Mouse (Mus musculus) forebrain, embryonic 14.5 days (tissue): Measurements from ENCODE around the gene Dpf3. TPM values are rescaled to one million over a fixed set of nuclear protein-coding genes. Genes with fewer than 3 reads are reported as not detected.

Experiments used
- ATAC-seq: fragments of 200-750 bp; cut with Nextera tagmentation; 2 replicates; pipeline ENCODE4 v1.8.0; 2017; ENCODE audit warnings: mild to moderate bottlenecking, moderate library complexity
- DNase-seq: peaks from one replicate; pipeline ENCODE4 v3.0.0-alpha.2; 2015; ENCODE audit warnings: low spot score
- H3K27ac ChIP-seq: fragments of 300-500 bp; sonication (generic); 2 replicates; pipeline ENCODE4 v1.5.1; 2014; ENCODE audit warnings: low read depth, mild to moderate bottlenecking, control low read depth, low read length, moderate library complexity
- H3K27me3 ChIP-seq: fragments of 300-500 bp; sonication (generic); replicated peaks from 2 replicates; pipeline ENCODE4 v1.6.1; 2014; ENCODE audit warnings: low read length, control low read depth, mixed read lengths; ENCODE audit not compliant: control insufficient read depth, insufficient read depth
- H3K36me3 ChIP-seq: fragments of 300-500 bp; sonication (generic); 2 replicates; pipeline ENCODE4 v1.6.1; 2014; ENCODE audit warnings: low read length, control low read depth; ENCODE audit not compliant: control insufficient read depth, insufficient read depth
- H3K4me1 ChIP-seq: fragments of 300-500 bp; sonication (generic); 2 replicates; pipeline ENCODE4 v1.6.1; 2014; ENCODE audit warnings: antibody characterized with exemption, low read length, control low read depth; ENCODE audit not compliant: control insufficient read depth, insufficient read depth
- H3K4me2 ChIP-seq: fragments of 300-500 bp; sonication (generic); 2 replicates; pipeline ENCODE4 v1.6.1; 2014; ENCODE audit warnings: mild to moderate bottlenecking, control low read depth, low read length
- H3K4me3 ChIP-seq: fragments of 300-500 bp; sonication (generic); 2 replicates; pipeline ENCODE4 v1.5.1; 2014; ENCODE audit warnings: low read depth, low read length, control low read depth
- H3K9ac ChIP-seq: fragments of 300-500 bp; sonication (generic); 2 replicates; pipeline ENCODE4 v1.6.1; 2014; ENCODE audit warnings: mild to moderate bottlenecking, low read length, control low read depth, moderate library complexity
- H3K9me3 ChIP-seq: fragments of 300-500 bp; sonication (generic); replicated peaks from 2 replicates; pipeline ENCODE4 v1.6.1; 2016; ENCODE audit warnings: low read length, control low read depth, mixed read lengths; ENCODE audit not compliant: control insufficient read depth
- WGBS: fragments of 180-500 bp; shearing (Covaris S2); extraction: QIAGEN DNeasy Blood & Tissue Kit; methylation state at CpG from one replicate; pipeline ENCODE4 v1.1.7; 2014; 5-methylcytosine and 5-hydroxymethylcytosine counted together
- polyA plus RNA-seq: library from polyadenylated mRNA; unstranded; fragments of >200 nt; fragmentation: Nextera tagmentation; extraction: Ambion mirVana; gene quantifications from 2 replicates; pipeline ENCODE4 v1.2.1, GENCODE M21; 2014

Dpf3 gene
- polyA plus RNA-seq, 1 experiment from 2014 or later: 7.8 TPM

GRCm38 (mm10) chr12:83471760-83472159, 15.8 kb downstream of the Dpf3 start:
- H3K27ac ChIP-seq: no peak overlapping the region
- no peak overlapping the region for H3K4me3 ChIP-seq
- ATAC-seq: no peak
- H3K9ac ChIP-seq: no peak overlapping the region
- no peaks in the 10 kb centered on the region for H3K9me3 ChIP-seq
- 89% methylated on average over 7 of the region's 7 CpGs for WGBS
- H3K27me3 ChIP-seq: no peaks in the 10 kb centered on the region
- H3K4me1 ChIP-seq: peaks cover 7% of the 10 kb centered on the region; the same call in 1 of the 2 replicates
- H3K36me3 ChIP-seq: no peaks in the 10 kb centered on the region
- H3K4me2 ChIP-seq: no peak overlapping the region
- DNase-seq: no peak

GRCm38 (mm10) chr12:83470085-83470484, 17.4 kb downstream of the Dpf3 start:
- no peak overlapping the region for H3K4me3 ChIP-seq
- DNase-seq (no peak), ATAC-seq (no peak)
- H3K9me3 ChIP-seq: no peaks in the 10 kb centered on the region
- no peak overlapping the region for H3K27ac ChIP-seq
- H3K9ac ChIP-seq: no peak overlapping the region
- H3K4me2 ChIP-seq: no peak overlapping the region
- no peaks in the 10 kb centered on the region for H3K27me3 ChIP-seq
- no peaks in the 10 kb centered on the region; the same call in 1 of the 2 replicates for H3K4me1 ChIP-seq
- no peaks in the 10 kb centered on the region for H3K36me3 ChIP-seq
- WGBS: 30% methylated on average over 9 of the region's 9 CpGs

GRCm38 (mm10) chr12:83466508-83467430, 20.7 kb downstream of the Dpf3 start:
- Histone ChIP-seq H3K9me3 (no peaks in the 10 kb centered on the region), H3K27ac (no peak overlapping the region), H3K4me3 (no peak overlapping the region), H3K36me3 (no peaks in the 10 kb centered on the region), H3K4me2 (no peak overlapping the region), H3K27me3 (no peaks in the 10 kb centered on the region), H3K4me1 (no peaks in the 10 kb centered on the region), H3K9ac (no peak overlapping the region)
- ATAC-seq (no peak), DNase-seq (no peak)
- 43% methylated on average over 6 of the region's 6 CpGs for WGBS

GRCm38 (mm10) chr12:83466053-83466452, 21.5 kb downstream of the Dpf3 start:
- H3K4me2 ChIP-seq: no peak overlapping the region
- no peaks in the 10 kb centered on the region for H3K4me1 ChIP-seq
- WGBS: 88% methylated on average over 4 of the region's 4 CpGs
- DNase-seq (no peak), ATAC-seq (no peak)
- no peak overlapping the region for H3K9ac ChIP-seq
- no peak overlapping the region for H3K27ac ChIP-seq
- H3K36me3 ChIP-seq: no peaks in the 10 kb centered on the region
- H3K9me3 ChIP-seq: no peaks in the 10 kb centered on the region
- H3K4me3 ChIP-seq: no peak overlapping the region
- H3K27me3 ChIP-seq: no peaks in the 10 kb centered on the region

GRCm38 (mm10) chr12:83460272-83460671, 27.2 kb downstream of the Dpf3 start:
- Histone ChIP-seq H3K27ac (no peak overlapping the region), H3K4me3 (no peak overlapping the region), H3K9me3 (no peaks in the 10 kb centered on the region), H3K36me3 (no peaks in the 10 kb centered on the region), H3K4me2 (no peak overlapping the region), H3K4me1 (no peaks in the 10 kb centered on the region), H3K27me3 (no peaks in the 10 kb centered on the region), H3K9ac (no peak overlapping the region)
- no peak for DNase-seq
- WGBS: 82% methylated on average over 3 of the region's 3 CpGs
- ATAC-seq: no peak

GRCm38 (mm10) chr12:83454697-83455321, 32.7 kb downstream of the Dpf3 start:
- Histone ChIP-seq H3K4me3 (no peak overlapping the region), H3K9ac (no peak overlapping the region), H3K4me2 (no peak overlapping the region), H3K36me3 (no peaks in the 10 kb centered on the region), H3K27ac (no peak overlapping the region), H3K4me1 (no peaks in the 10 kb centered on the region), H3K9me3 (no peaks in the 10 kb centered on the region), H3K27me3 (no peaks in the 10 kb centered on the region)
- ATAC-seq (no peak), DNase-seq (no peak)
- 79% methylated on average over 5 of the region's 5 CpGs for WGBS

GRCm38 (mm10) chr12:83451850-83452249, 35.7 kb downstream of the Dpf3 start:
- H3K4me2 ChIP-seq: no peak overlapping the region
- no peak overlapping the region for H3K27ac ChIP-seq
- H3K4me3 ChIP-seq: no peak overlapping the region
- H3K27me3 ChIP-seq: no peaks in the 10 kb centered on the region
- DNase-seq: no peak
- no peaks in the 10 kb centered on the region for H3K36me3 ChIP-seq
- 48% methylated on average over 8 of the region's 8 CpGs for WGBS
- no peak overlapping the region for H3K9ac ChIP-seq
- H3K9me3 ChIP-seq: no peaks in the 10 kb centered on the region
- ATAC-seq: no peak
- no peaks in the 10 kb centered on the region for H3K4me1 ChIP-seq

GRCm38 (mm10) chr12:83450471-83450870, 37.0 kb downstream of the Dpf3 start:
- Histone ChIP-seq H3K27ac (no peak overlapping the region), H3K4me1 (no peaks in the 10 kb centered on the region), H3K4me3 (no peak overlapping the region), H3K9me3 (no peaks in the 10 kb centered on the region), H3K27me3 (no peaks in the 10 kb centered on the region), H3K4me2 (no peak overlapping the region), H3K36me3 (no peaks in the 10 kb centered on the region), H3K9ac (no peak overlapping the region)
- ATAC-seq (no peak), DNase-seq (no peak)
- 90% methylated on average over 1 of the region's 1 CpGs for WGBS

- H3K4me2 ChIP-seq: no peak overlapping the region
- 89% methylated on average over 7 of the region's 7 CpGs for WGBS
- no peaks in the 10 kb centered on the region for H3K27me3 ChIP-seq
- H3K36me3 ChIP-seq: no peaks in the 10 kb centered on the region
- no peak overlapping the region for H3K27ac ChIP-seq
- no peak for ATAC-seq
- no peak overlapping the region for H3K4me3 ChIP-seq
- no peak for DNase-seq
- no peak overlapping the region for H3K9ac ChIP-seq
- H3K9me3 ChIP-seq: no peaks in the 10 kb centered on the region
- H3K4me1 ChIP-seq: no peaks in the 10 kb centered on the region
Observed at GRCm38 (mm10) chr12:83449202-83449601, 38.3 kb downstream of the Dpf3 start.
